Mouse (Mus musculus): ENCODE results near the gene Slc38a10. TPM values are rescaled to one million over a fixed set of nuclear protein-coding genes. Genes with fewer than 3 reads are reported as not detected.

Gene Slc38a10
- polyA plus RNA-seq, 1 experiment from 2014 or later: 68.4 TPM

DNA sequence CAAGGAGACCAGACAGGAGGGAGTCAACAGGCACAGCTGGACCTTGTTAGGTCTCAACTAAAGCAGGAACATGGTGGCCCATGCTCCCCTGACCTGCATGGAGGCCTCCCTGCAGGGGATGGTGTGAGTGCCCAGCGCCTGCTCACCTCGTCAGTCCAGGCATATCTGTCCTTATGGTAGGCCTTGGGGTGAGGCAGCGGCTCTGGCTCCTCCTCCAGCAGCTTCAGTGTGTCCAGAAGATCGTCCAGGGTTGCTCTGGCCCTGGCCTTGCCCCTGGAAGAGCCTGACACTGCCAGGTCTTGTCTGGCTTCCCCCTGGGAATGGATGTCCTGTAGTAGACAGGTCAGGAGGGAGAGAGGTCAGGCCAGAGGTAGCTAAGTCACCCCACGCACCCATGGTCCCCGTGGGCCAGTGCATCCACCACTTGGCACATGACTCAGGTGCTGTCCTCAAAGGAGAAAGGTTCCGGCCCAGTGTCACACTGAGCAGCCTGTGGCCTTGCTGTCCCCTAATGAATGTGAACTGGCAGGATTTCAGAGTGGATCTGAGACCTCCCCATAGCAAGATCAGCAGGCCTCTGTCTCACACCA is 79.3 kb downstream of the Slc38a10 start:
- no peak for ATAC-seq (ENCODE audit: insufficient number of reproducible peaks, insufficient read depth, low FRiP score, low read depth)
- Histone ChIP-seq H3K27ac (ENCODE audit: low read length) (no peak overlapping the region), H3K4me2 (replicated peaks; ENCODE audit: low read depth, low read length) (no peak overlapping the region), H3K9ac (replicated peaks; ENCODE audit: low read depth, low read length) (no peak overlapping the region), H3K4me1 (ENCODE audit: control insufficient read depth, insufficient read depth, low read length) (0 out of 2 replicates have a peak, but pooled peaks cover 7% of the 10 kb centered on the region), H3K27me3 (ENCODE audit: control insufficient read depth, insufficient read depth, low read length) (no peaks in the 10 kb centered on the region), H3K4me3 (ENCODE audit: low read depth, low read length) (no peak overlapping the region), H3K9me3 (ENCODE audit: control insufficient read depth, low read depth, low read length) (no peaks in the 10 kb centered on the region), H3K36me3 (ENCODE audit: control insufficient read depth, insufficient read depth, low read length) (peaks cover 53% of the 10 kb centered on the region)
- 87% methylated on average over 7 of the region's 7 CpGs for WGBS

- H3K9ac ChIP-seq (replicated peaks; ENCODE audit: low read depth, low read length): no peak overlapping the region
Measured at GRCm38 (mm10) chr11:120071065-120071464, 80.1 kb downstream of the Slc38a10 start.

GRCm38 (mm10) chr11:120070286-120070930 is 80.7 kb downstream of the Slc38a10 start:
- 0 out of 2 replicates have a peak, but pooled peaks cover 7% of the 10 kb centered on the region for H3K4me1 ChIP-seq (ENCODE audit: control insufficient read depth, insufficient read depth, low read length)
- no peak overlapping the region for H3K9ac ChIP-seq (replicated peaks; ENCODE audit: low read depth, low read length)
- peaks cover 41% of the 10 kb centered on the region for H3K36me3 ChIP-seq (ENCODE audit: control insufficient read depth, insufficient read depth, low read length)
- no peak for ATAC-seq (ENCODE audit: insufficient number of reproducible peaks, insufficient read depth, low FRiP score, low read depth)
- 90% methylated on average over 26 of the region's 27 CpGs for WGBS
- H3K4me2 ChIP-seq (replicated peaks; ENCODE audit: low read depth, low read length): no peak overlapping the region
- H3K9me3 ChIP-seq (ENCODE audit: control insufficient read depth, low read depth, low read length): no peaks in the 10 kb centered on the region
- no peaks in the 10 kb centered on the region for H3K27me3 ChIP-seq (ENCODE audit: control insufficient read depth, insufficient read depth, low read length)
- H3K4me3 ChIP-seq (ENCODE audit: low read depth, low read length): no peak overlapping the region
- H3K27ac ChIP-seq (ENCODE audit: low read length): no peak overlapping the region

More at GRCm38 (mm10) chr11:120071065-120071464, 80.1 kb downstream of the Slc38a10 start:
- no peaks in the 10 kb centered on the region for H3K9me3 ChIP-seq (ENCODE audit: control insufficient read depth, low read depth, low read length)
- ATAC-seq (ENCODE audit: insufficient number of reproducible peaks, insufficient read depth, low FRiP score, low read depth): no peak
- peaks cover 45% of the 10 kb centered on the region for H3K36me3 ChIP-seq (ENCODE audit: control insufficient read depth, insufficient read depth, low read length)
- H3K27ac ChIP-seq (ENCODE audit: low read length): no peak overlapping the region
- no peak overlapping the region for H3K4me3 ChIP-seq (ENCODE audit: low read depth, low read length)
- 0 out of 2 replicates have a peak, but pooled peaks cover 7% of the 10 kb centered on the region for H3K4me1 ChIP-seq (ENCODE audit: control insufficient read depth, insufficient read depth, low read length)
- no peaks in the 10 kb centered on the region for H3K27me3 ChIP-seq (ENCODE audit: control insufficient read depth, insufficient read depth, low read length)
- H3K4me2 ChIP-seq (replicated peaks; ENCODE audit: low read depth, low read length): no peak overlapping the region
- WGBS: 57% methylated on average over 12 of the region's 12 CpGs

- no peak overlapping the region for H3K4me2 ChIP-seq (replicated peaks; ENCODE audit: low read depth, low read length)
- no peaks in the 10 kb centered on the region for H3K27me3 ChIP-seq (ENCODE audit: control insufficient read depth, insufficient read depth, low read length)
- H3K9ac ChIP-seq (replicated peaks; ENCODE audit: low read depth, low read length): no peak overlapping the region
- 19% methylated on average over 11 of the region's 11 CpGs for WGBS
- H3K27ac ChIP-seq (ENCODE audit: low read length): peak overlapping the region; percentile 39; the same call in 1 of the 2 replicates
- H3K9me3 ChIP-seq (ENCODE audit: control insufficient read depth, low read depth, low read length): no peaks in the 10 kb centered on the region
- H3K36me3 ChIP-seq (ENCODE audit: control insufficient read depth, insufficient read depth, low read length): peaks cover 41% of the 10 kb centered on the region
- 0 out of 2 replicates have a peak, but pooled peaks cover 7% of the 10 kb centered on the region for H3K4me1 ChIP-seq (ENCODE audit: control insufficient read depth, insufficient read depth, low read length)
- H3K4me3 ChIP-seq (ENCODE audit: low read depth, low read length): no peak overlapping the region
- 0 out of 2 replicates have a peak, but pooled peaks have one; percentile 10 for ATAC-seq (ENCODE audit: insufficient number of reproducible peaks, insufficient read depth, low FRiP score, low read depth)
Measured at GRCm38 (mm10) chr11:120069261-120069660, 81.9 kb downstream of the Slc38a10 start.

- Histone ChIP-seq H3K36me3 (ENCODE audit: control insufficient read depth, insufficient read depth, low read length) (peaks cover 42% of the 10 kb centered on the region), H3K4me3 (ENCODE audit: low read depth, low read length) (no peak overlapping the region), H3K4me2 (replicated peaks; ENCODE audit: low read depth, low read length) (no peak overlapping the region), H3K27ac (ENCODE audit: low read length) (no peak overlapping the region), H3K27me3 (ENCODE audit: control insufficient read depth, insufficient read depth, low read length) (no peaks in the 10 kb centered on the region), H3K9ac (replicated peaks; ENCODE audit: low read depth, low read length) (no peak overlapping the region), H3K4me1 (ENCODE audit: control insufficient read depth, insufficient read depth, low read length) (0 out of 2 replicates have a peak, but pooled peaks cover 7% of the 10 kb centered on the region), H3K9me3 (ENCODE audit: control insufficient read depth, low read depth, low read length) (no peaks in the 10 kb centered on the region)
- ATAC-seq (ENCODE audit: insufficient number of reproducible peaks, insufficient read depth, low FRiP score, low read depth): no peak
- WGBS: 59% methylated on average over 17 of the region's 17 CpGs
Measured at GRCm38 (mm10) chr11:120067834-120068233, 83.3 kb downstream of the Slc38a10 start.

DNA sequence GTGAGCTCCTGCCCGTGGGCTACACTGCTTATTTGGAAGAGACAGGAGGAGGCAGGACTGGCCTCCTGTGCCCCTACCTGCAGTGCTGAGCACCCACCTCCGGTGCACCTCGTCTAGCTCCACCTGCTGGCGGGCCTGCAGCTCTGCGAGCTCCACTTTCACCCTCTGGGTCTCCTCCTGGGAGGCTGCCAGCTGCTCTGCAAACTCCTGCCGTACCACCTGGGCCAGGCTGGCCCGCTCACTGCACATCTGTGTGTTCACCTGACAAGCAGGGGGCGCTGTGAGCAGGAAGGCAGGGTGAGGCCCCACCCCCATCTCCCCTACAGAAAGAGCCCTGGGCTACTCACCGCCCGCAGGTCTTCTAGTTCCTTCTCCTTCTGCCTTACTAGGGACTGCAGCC is 85.9 kb downstream of the Slc38a10 start:
- ATAC-seq (ENCODE audit: insufficient number of reproducible peaks, insufficient read depth, low FRiP score, low read depth): peak; percentile 43; the same call in 1 of the 2 replicates
- Histone ChIP-seq H3K27me3 (ENCODE audit: control insufficient read depth, insufficient read depth, low read length) (no peaks in the 10 kb centered on the region), H3K4me3 (ENCODE audit: low read depth, low read length) (no peak overlapping the region), H3K36me3 (ENCODE audit: control insufficient read depth, insufficient read depth, low read length) (peaks cover 22% of the 10 kb centered on the region), H3K9me3 (ENCODE audit: control insufficient read depth, low read depth, low read length) (no peaks in the 10 kb centered on the region), H3K27ac (ENCODE audit: low read length) (no peak overlapping the region), H3K4me1 (ENCODE audit: control insufficient read depth, insufficient read depth, low read length) (0 out of 2 replicates have a peak, but pooled peaks cover 7% of the 10 kb centered on the region), H3K9ac (replicated peaks; ENCODE audit: low read depth, low read length) (no peak overlapping the region), H3K4me2 (replicated peaks; ENCODE audit: low read depth, low read length) (no peak overlapping the region)
- 32% methylated on average over 10 of the region's 10 CpGs for WGBS

GRCm38 (mm10) chr11:120064668-120065040 is 86.5 kb downstream of the Slc38a10 start:
- 90% methylated on average over 11 of the region's 11 CpGs for whole genome bisulfite sequencing

GRCm38 (mm10) chr11:120064006-120064667 is 87.0 kb downstream of the Slc38a10 start:
- no peaks in the 10 kb centered on the region for H3K9me3 ChIP-seq (ENCODE audit: control insufficient read depth, low read depth, low read length)

More at GRCm38 (mm10) chr11:120064668-120065040, 86.5 kb downstream of the Slc38a10 start:
- Histone ChIP-seq H3K9ac (replicated peaks; ENCODE audit: low read depth, low read length) (no peak overlapping the region), H3K4me1 (ENCODE audit: control insufficient read depth, insufficient read depth, low read length) (0 out of 2 replicates have a peak, but pooled peaks cover 4% of the 10 kb centered on the region), H3K4me3 (ENCODE audit: low read depth, low read length) (no peak overlapping the region), H3K9me3 (ENCODE audit: control insufficient read depth, low read depth, low read length) (no peaks in the 10 kb centered on the region), H3K27me3 (ENCODE audit: control insufficient read depth, insufficient read depth, low read length) (no peaks in the 10 kb centered on the region), H3K36me3 (ENCODE audit: control insufficient read depth, insufficient read depth, low read length) (peaks cover 19% of the 10 kb centered on the region), H3K4me2 (replicated peaks; ENCODE audit: low read depth, low read length) (no peak overlapping the region), H3K27ac (ENCODE audit: low read length) (no peak overlapping the region)
- ATAC-seq (ENCODE audit: insufficient number of reproducible peaks, insufficient read depth, low FRiP score, low read depth): no peak

More at GRCm38 (mm10) chr11:120064006-120064667, 87.0 kb downstream of the Slc38a10 start:
- Histone ChIP-seq H3K4me3 (ENCODE audit: low read depth, low read length) (no peak overlapping the region), H3K9ac (replicated peaks; ENCODE audit: low read depth, low read length) (no peak overlapping the region), H3K27me3 (ENCODE audit: control insufficient read depth, insufficient read depth, low read length) (no peaks in the 10 kb centered on the region), H3K27ac (ENCODE audit: low read length) (no peak overlapping the region), H3K4me1 (ENCODE audit: control insufficient read depth, insufficient read depth, low read length) (no peaks in the 10 kb centered on the region), H3K36me3 (ENCODE audit: control insufficient read depth, insufficient read depth, low read length) (peaks cover 19% of the 10 kb centered on the region), H3K4me2 (replicated peaks; ENCODE audit: low read depth, low read length) (no peak overlapping the region)
- no peak for ATAC-seq (ENCODE audit: insufficient number of reproducible peaks, insufficient read depth, low FRiP score, low read depth)
- WGBS: 89% methylated on average over 13 of the region's 13 CpGs

Measured in stomach, embryonic 14.5 days (tissue).